Mouse (Mus musculus): ENCODE results near the gene Olfr982. TPM values are rescaled to one million over a fixed set of nuclear protein-coding genes. Genes with fewer than 3 reads are reported as not detected.

The Olfr982 gene
- not detected for total RNA-seq (2021)
- long read RNA-seq, experiment 1 = 0 reads
- long read RNA-seq, experiment 2 = 0 reads

GRCm38 (mm10) chr9:40073529-40073928, at the start of gene Olfr982:
TSS of gene Olfr982 (plus strand) at chr9:40073829.
- no peak for DNase-seq

- DNase-seq = no peak
Measured at GRCm38 (mm10) chr9:40050138-40050537, 23.5 kb upstream of the Olfr982 start.

GRCm38 (mm10) chr9:40093495-40093894, 19.9 kb downstream of the Olfr982 start, which contains the start of gene Olfr983:
TSS of gene Olfr983 (minus strand) at chr9:40093595.
- DNase-seq = no peak

- DNase-seq = no peak
Measured at GRCm38 (mm10) chr9:40094769-40095168, 21.1 kb downstream of the Olfr982 start.

- DNase-seq = no peak
Measured at GRCm38 (mm10) chr9:40114106-40114505, 40.5 kb downstream of the Olfr982 start, which contains the start of gene Olfr984. TSS of gene Olfr984 (minus strand) at chr9:40114206.

- DNase-seq = peak; percentile 66
Measured at GRCm38 (mm10) chr9:40116645-40117286, 43.1 kb downstream of the Olfr982 start.

GRCm38 (mm10) chr9:40117287-40117659, 43.6 kb downstream of the Olfr982 start:
- no peak for DNase-seq

Other genes starting within 250 kb of the Olfr982 start
- gene Olfr971, start 237.0 kb upstream of the Olfr982 start, total RNA-seq (2021) = not detected
- gene Olfr972, start 207.4 kb upstream of the Olfr982 start, total RNA-seq (2021) = not detected
- not detected for gene Olfr229, start 166.5 kb upstream of the Olfr982 start, total RNA-seq (2021)
- gene Olfr974, start 136.3 kb upstream of the Olfr982 start, total RNA-seq (2021) = not detected
- not detected for gene Olfr975, start 121.8 kb upstream of the Olfr982 start, total RNA-seq (2021)
- gene Olfr976, start 112.7 kb upstream of the Olfr982 start, total RNA-seq (2021) = not detected
- gene Olfr978, start 81.7 kb upstream of the Olfr982 start, total RNA-seq (2021) = not detected
- gene Olfr979, start 70.4 kb upstream of the Olfr982 start, total RNA-seq (2021) = not detected
- gene Olfr980, start 64.2 kb upstream of the Olfr982 start, total RNA-seq (2021) = not detected
- gene Olfr981, start 52.4 kb upstream of the Olfr982 start, total RNA-seq (2021) = not detected
- not detected for gene Olfr983, start 19.8 kb downstream of the Olfr982 start, total RNA-seq (2021)
- gene Olfr984, start 40.4 kb downstream of the Olfr982 start, total RNA-seq (2021) = not detected
- gene Olfr985, start 56.4 kb downstream of the Olfr982 start, total RNA-seq (2021) = not detected
- gene Tmem225, start 74.3 kb downstream of the Olfr982 start, total RNA-seq (2021) = not detected
- gene Olfr986, start 107.1 kb downstream of the Olfr982 start, total RNA-seq (2021) = not detected
- 1 to 10 TPM; 2.5 to 3.2 TPM for gene Zfp202, start 118.5 kb downstream of the Olfr982 start, total RNA-seq (2021)
- 1 to 10 TPM; 8.2 to 8.9 TPM for gene Scn3b, start 195.4 kb downstream of the Olfr982 start, total RNA-seq (2021)

Measured in gastrocnemius, postnatal 10 days (tissue).